Mouse (Mus musculus): ENCODE data around the gene Olfr1176.

Olfr1176 gene

GRCm38 (mm10) chr2:88336421-88336820 is at the start of gene Olfr1176:
Gene Olfr1176 (plus strand): TSS chr2:88336721.
- DNase-seq, result no peak

DNA sequence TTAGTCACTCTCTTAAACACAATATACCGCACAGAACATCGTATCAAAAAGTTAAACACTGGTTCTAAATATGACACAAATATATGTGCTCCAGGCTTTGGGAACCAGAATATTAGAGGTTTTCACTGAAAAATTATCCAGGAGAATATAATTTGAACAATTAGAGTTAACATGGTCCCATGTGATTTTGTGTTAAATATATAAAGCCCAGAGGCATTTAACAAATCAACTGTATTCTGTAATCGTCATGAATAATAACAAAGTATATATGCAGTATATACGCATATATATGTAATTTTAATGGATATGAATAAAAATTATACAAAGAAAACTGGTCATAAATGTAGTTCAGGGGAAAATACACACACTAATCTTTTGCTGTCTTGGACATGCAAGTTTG is 21.5 kb upstream of the Olfr1176 start, which contains the start of gene Olfr1174-ps:
Gene Olfr1174-ps, minus strand, starts transcription at position 101 of the 400 bp plus-strand sequence.
- no peak for DNase-seq

- no peak for DNase-seq
Measured at GRCm38 (mm10) chr2:88327115-88327514, 9.4 kb upstream of the Olfr1176 start, which contains the start of gene Olfr1175-ps. Gene Olfr1175-ps (minus strand): TSS chr2:88327215.

GRCm38 (mm10) chr2:88346392-88346791 is 9.9 kb downstream of the Olfr1176 start, which contains the start of gene Olfr1177-ps:
Gene Olfr1177-ps (minus strand): TSS chr2:88346492.
- DNase-seq, result no peak

DNA sequence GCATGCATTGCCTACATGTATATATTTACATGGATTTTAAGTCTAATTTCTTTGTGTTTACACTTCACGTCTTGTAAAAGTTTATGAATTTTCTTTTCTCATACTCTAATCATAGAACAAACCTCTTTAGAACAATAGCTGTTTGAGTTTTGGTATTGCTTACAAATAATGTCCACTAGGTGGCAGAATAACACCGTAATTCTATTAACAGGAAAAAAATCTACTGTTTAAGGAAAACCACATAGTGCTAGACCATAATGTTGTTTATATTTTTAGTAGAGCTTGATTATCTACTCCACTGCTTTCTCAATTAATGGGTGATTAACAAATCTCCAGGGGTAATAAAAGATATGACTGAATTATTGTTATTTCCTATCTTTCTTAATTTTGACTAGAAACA is 19.8 kb downstream of the Olfr1176 start:
- DNase-seq, result no peak

GRCm38 (mm10) chr2:88386762-88387161 is 50.2 kb downstream of the Olfr1176 start, which contains the start of gene Olfr1178:
Gene Olfr1178 (plus strand): TSS chr2:88387062.
- no peak for DNase-seq

Data from kidney, postnatal 14 days (tissue).